In genomic region chr7:25754738-25755467, GRCm38 (mm10) we compare ENCODE assay signal across 8 mouse cellular contexts. TPM values are rescaled to one million over a fixed set of nuclear protein-coding genes. Genes with fewer than 3 reads are reported as not detected.
DNase-seq lines count a peak whose midpoint lies in the region; ATAC-seq and TF ChIP-seq lines count a peak whose summit lies in the region.

Gene Hnrnpul1, minus strand, starts transcription at chr7:25754757.

- H3K9me3 ChIP-seq in hindbrain, embryonic 13.5 days, result no peaks in the 10 kb centered on the region

- in situ Hi-C loops in Patski (cut with MboI; ENCODE audit: low pct_unique_long_range_greater_than_20kb), result loop anchor here (5.0 kb wide), 1 partner anchor 37 kb away; no protein-coding TSS in a partner anchor

- H3K9ac ChIP-seq in hindbrain, embryonic 13.5 days, result peak within 1 kb of the TSS; percentile 99

- CTCF ChIA-PET in Patski (lab: Charles Lee), result interaction anchor here (0.9 to 3.2 kb wide), 2 partner anchors 10 to 50 kb away, joined by 3 to 22 read pairs; no protein-coding TSS in a partner anchor

- no peak for TF ChIP-seq CTCF in Patski (IDR thresholded peaks at IDR 0.05)

- H3K27ac ChIP-seq in hindbrain, embryonic 13.5 days, result peak within 1 kb of the TSS; percentile 99

- WGBS in hindbrain, embryonic 13.5 days, result under 1% methylated on average over 55 of the region's 55 CpGs

- peaks cover 14% of the 10 kb centered on the region for H3K36me3 ChIP-seq in hindbrain, embryonic 13.5 days

- peaks cover 27% of the 10 kb centered on the region for H3K4me1 ChIP-seq in hindbrain, embryonic 13.5 days (replicated peaks)

- H3K27me3 ChIP-seq in Patski, result no peaks in the 10 kb centered on the region
- no peaks in the 10 kb centered on the region for H3K27me3 ChIP-seq in hindbrain, embryonic 13.5 days

- POLR2A ChIA-PET in Patski (lab: Charles Lee), result interaction anchor here (0.5 to 1.2 kb wide), 4 partner anchors 19 to 56 kb away, joined by 3 to 5 read pairs (median 4); no protein-coding TSS in a partner anchor

- DNase-seq in Patski (ENCODE audit: low read depth, low spot score), result peak; percentile 98
- DNase-seq in cerebellum, postnatal 14 days, result peak; percentile 100
- peak; percentile 100 for DNase-seq in frontal cortex, postnatal 14 days (ENCODE audit: low spot score in 2 of 2)
- peak; percentile 99 to 100 for DNase-seq in layer of hippocampus, postnatal 25 days (ENCODE audit: extremely low spot score in 1 of 2, low spot score in 1 of 2)
- DNase-seq in lung, postnatal 25 days (ENCODE audit: low spot score), result peak; percentile 99
- DNase-seq in retina, embryonic 14.5 days (ENCODE audit: low spot score), result peak; percentile 99
- peak; percentile 98 for DNase-seq in thymus, postnatal 4 days

- ATAC-seq in Patski, result peak; percentile 79
- ATAC-seq in hindbrain, embryonic 13.5 days (ENCODE audit: low FRiP score), result peak; percentile 95

- H3K4me3 ChIP-seq in hindbrain, embryonic 13.5 days, result peak within 1 kb of the TSS; percentile 99

- H3K4me2 ChIP-seq in hindbrain, embryonic 13.5 days, result peak within 1 kb of the TSS; percentile 95

RNA-seq across cellular contexts. Expression of gene Hnrnpul1, which starts in this region (rescaled TPM):
- 123 TPM for polyA plus RNA-seq in Patski (2021)
- polyA plus RNA-seq in hindbrain, embryonic 13.5 days (2015; fragmentation: Nextera tagmentation; extraction: Ambion mirVana), result 49.9 and 50.7 TPM in 2 replicates
- 100 to 1,000 TPM; 103 to 114 TPM for total RNA-seq in layer of hippocampus, postnatal 25 days (2021)

Comparison
In these comparisons a context has a peak if more than half of its experiments do, and no peak if none do; other contexts are left out.
1. Peak in every context shown above with its lines: DNase-seq, ATAC-seq, H3K4me3 ChIP-seq and H3K27ac ChIP-seq.